Mouse (Mus musculus) v-Abl transformed pro-B cells (cell line): Measurements from ENCODE around the gene Bcl2l12.

Source experiments
- in situ Hi-C, 2 experiments: fragments of 400-800 bp; cut with MboI; formaldehyde crosslinking; loops; one replicate each; pipeline ENCODE4 v1.15.1; 2025; ENCODE audit not compliant: unreplicated experiment in 2 of 2

Bcl2l12 gene

GRCm38 (mm10) chr7:45020225-45020624, 21.7 kb upstream of the Bcl2l12 start:
- in situ Hi-C loops, result loop anchor here (25.0 kb wide), 2 partner anchors 692 to 892 kb away; partner anchors contain the start of genes Ccdc114 (in 1 of the 2), Dbp (in 1 of the 2), Emp3 (in 1 of the 2) and Fam83e (in 1 of the 2)

DNA sequence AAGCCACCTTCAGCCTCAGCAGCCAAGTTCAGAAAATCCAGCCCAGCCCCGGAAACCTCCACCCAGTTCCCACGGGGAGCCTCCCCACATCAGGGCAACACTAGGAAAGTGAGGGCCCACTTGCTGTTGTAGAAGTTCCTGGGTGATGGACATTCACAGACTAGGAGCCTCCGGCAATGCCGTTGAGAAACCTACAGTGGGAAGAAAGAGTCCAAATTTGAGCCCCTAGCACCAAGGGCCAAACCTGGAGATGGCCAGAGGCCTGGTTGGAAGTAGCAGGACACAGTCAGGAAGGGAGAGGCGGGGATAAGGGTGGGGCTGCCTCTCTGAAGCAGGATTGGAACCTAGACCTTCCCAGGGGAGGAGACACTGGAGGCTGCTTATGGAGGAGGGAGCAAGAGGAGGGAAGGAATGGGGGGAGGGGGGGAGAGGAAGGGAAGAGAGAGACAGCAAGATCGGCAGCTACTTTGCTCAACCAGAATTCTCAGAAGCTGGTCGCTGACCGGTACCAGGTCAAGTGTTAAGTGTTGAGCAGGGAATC, 20.6 kb upstream of the Bcl2l12 start:
- in situ Hi-C loops, result loop anchor here (25.0 kb wide), 2 partner anchors 693 to 893 kb away; partner anchors contain the start of genes Ccdc114 (in 1 of the 2), Dbp (in 1 of the 2), Emp3 (in 1 of the 2) and Fam83e (in 1 of the 2)

- in situ Hi-C loops, result loop anchor here (25.0 kb wide), 2 partner anchors 695 to 895 kb away; partner anchors contain the start of genes Ccdc114 (in 1 of the 2), Dbp (in 1 of the 2), Emp3 (in 1 of the 2) and Fam83e (in 1 of the 2)
Observed at GRCm38 (mm10) chr7:45017242-45018061, 18.9 kb upstream of the Bcl2l12 start, which contains the start of gene Rras. Gene Rras, plus strand, starts transcription at chr7:45017961.

- in situ Hi-C loops, result loop anchor here (25.0 kb wide), 2 partner anchors 696 to 896 kb away; partner anchors contain the start of genes Ccdc114 (in 1 of the 2), Dbp (in 1 of the 2), Emp3 (in 1 of the 2) and Fam83e (in 1 of the 2)
Observed at GRCm38 (mm10) chr7:45016761-45017160, 18.2 kb upstream of the Bcl2l12 start.

DNA sequence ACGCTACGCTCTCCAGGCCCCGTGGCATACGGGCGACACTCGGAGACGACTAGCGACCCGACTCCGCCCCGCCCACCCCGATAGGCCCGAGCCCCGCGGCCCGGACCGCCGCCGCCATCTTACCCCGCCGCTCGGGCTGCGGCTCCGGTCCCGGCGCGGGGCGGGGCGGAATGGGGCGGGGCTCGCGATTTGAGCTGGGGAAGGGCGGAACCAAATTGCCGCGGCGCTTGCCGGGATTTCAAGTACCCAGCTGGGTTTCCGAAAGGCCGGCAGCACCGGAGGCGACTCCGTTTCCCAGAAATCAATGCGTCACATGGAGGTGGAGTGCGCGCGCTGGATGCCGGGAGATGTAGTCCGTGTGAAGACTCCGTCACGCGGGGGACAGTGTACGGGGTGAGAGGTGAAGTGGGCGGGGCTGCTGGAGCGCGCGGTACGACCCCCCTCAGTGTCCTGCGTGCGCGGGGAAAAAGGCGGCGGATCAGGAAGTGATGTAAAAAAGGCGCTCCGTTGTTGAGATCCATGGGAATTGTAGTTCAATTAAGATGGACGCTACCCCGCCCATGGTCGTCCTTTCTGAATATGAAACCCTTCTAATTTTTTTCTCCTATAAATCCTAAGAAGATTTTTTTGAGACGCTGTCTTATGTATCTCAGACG, 17.6 kb upstream of the Bcl2l12 start, which contains the start of gene Scaf1:
Scaf1 (minus strand) TSS at position 407 of the 656 bp plus-strand sequence.
- in situ Hi-C loops, result loop anchor here (25.0 kb wide), 2 partner anchors 696 to 896 kb away; partner anchors contain the start of genes Ccdc114 (in 1 of the 2), Dbp (in 1 of the 2), Emp3 (in 1 of the 2) and Fam83e (in 1 of the 2)

GRCm38 (mm10) chr7:45015344-45015956, 16.9 kb upstream of the Bcl2l12 start:
- in situ Hi-C loops, result loop anchor here (25.0 kb wide), 2 partner anchors 697 to 897 kb away; partner anchors contain the start of genes Ccdc114 (in 1 of the 2), Dbp (in 1 of the 2), Emp3 (in 1 of the 2) and Fam83e (in 1 of the 2)

- in situ Hi-C loops, result loop anchor here (25.0 kb wide), 2 partner anchors 698 to 898 kb away; partner anchors contain the start of genes Ccdc114 (in 1 of the 2), Dbp (in 1 of the 2), Emp3 (in 1 of the 2) and Fam83e (in 1 of the 2)
Observed at GRCm38 (mm10) chr7:45014096-45014451, 15.6 kb upstream of the Bcl2l12 start.

- in situ Hi-C loops, result loop anchor here (25.0 kb wide), 2 partner anchors 699 to 899 kb away; partner anchors contain the start of genes Ccdc114 (in 1 of the 2), Dbp (in 1 of the 2), Emp3 (in 1 of the 2) and Fam83e (in 1 of the 2)
Observed at GRCm38 (mm10) chr7:45013366-45014095, 15.0 kb upstream of the Bcl2l12 start.

DNA sequence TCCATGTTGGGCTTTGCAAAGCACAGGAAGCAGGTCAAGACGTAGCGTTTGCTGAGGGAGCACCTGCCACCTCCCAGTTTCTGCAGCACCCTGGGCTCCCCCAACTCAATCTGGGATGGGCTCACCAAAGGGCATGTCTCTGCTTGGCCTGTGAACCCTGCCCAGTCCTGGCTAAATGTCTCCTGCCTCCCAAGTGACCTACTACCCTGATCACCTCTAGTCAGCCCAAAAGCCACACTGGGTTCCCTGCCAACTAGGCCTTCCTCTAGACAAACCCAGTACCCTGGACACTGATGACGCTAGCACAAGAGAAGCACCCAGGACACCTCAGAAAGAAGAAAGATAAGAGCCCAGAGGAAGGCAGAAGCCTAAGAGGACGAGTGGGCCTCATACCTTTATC, 14.3 kb upstream of the Bcl2l12 start:
- in situ Hi-C loops, result loop anchor here (25.0 kb wide), 2 partner anchors 699 to 899 kb away; partner anchors contain the start of genes Ccdc114 (in 1 of the 2), Dbp (in 1 of the 2), Emp3 (in 1 of the 2) and Fam83e (in 1 of the 2)

- in situ Hi-C loops, result loop anchor here (25.0 kb wide), 2 partner anchors 700 to 900 kb away; partner anchors contain the start of genes Ccdc114 (in 1 of the 2), Dbp (in 1 of the 2), Emp3 (in 1 of the 2) and Fam83e (in 1 of the 2)
Observed at GRCm38 (mm10) chr7:45012011-45012410, 13.5 kb upstream of the Bcl2l12 start.

- in situ Hi-C loops, result loop anchor here (25.0 kb wide), 2 partner anchors 704 to 904 kb away; partner anchors contain the start of genes Ccdc114 (in 1 of the 2), Dbp (in 1 of the 2), Emp3 (in 1 of the 2) and Fam83e (in 1 of the 2)
Observed at GRCm38 (mm10) chr7:45008411-45008810, 9.9 kb upstream of the Bcl2l12 start.

DNA sequence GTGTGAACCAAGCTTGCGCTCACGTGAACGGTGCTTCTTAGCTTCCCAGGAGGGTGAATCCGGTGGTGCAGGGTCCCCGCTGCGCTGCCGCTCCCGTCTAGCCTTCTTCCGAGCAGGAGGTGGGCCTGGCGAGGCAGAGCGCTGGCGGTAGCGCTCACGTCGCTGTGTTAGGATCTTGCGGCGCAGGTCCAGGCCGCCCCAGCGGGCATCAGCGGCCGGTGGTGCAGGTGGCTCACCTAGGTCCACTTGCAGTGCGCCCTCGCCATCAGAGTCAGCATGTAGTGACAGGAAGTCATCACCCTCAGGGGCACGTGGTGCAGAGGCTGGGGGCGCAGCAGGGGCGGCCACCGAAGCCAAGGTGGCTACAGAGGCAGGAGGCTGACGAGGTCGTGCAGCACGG, 9.3 kb upstream of the Bcl2l12 start:
- in situ Hi-C loops, result loop anchor here (25.0 kb wide), 2 partner anchors 704 to 904 kb away; partner anchors contain the start of genes Ccdc114 (in 1 of the 2), Dbp (in 1 of the 2), Emp3 (in 1 of the 2) and Fam83e (in 1 of the 2)

DNA sequence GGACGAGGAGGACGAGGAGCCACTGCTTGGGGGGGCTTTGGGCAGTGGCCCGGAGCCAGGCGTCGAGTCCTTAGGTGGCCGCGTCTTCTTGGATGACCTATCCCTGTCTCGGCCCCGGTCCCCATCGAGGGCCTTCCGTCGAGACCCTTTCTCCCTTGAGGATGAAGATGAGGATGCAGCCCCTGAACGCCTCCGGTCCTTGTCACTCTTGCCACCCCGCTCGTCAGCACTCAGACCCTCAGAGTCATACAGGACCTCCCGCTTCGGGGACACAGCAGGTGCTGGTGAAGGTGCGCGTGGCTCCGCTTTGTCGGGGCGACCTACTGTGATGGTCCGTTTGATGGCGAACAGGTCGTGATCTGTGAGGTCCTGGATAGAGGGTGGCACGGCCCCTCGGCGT, 8.6 kb upstream of the Bcl2l12 start:
- in situ Hi-C loops, result loop anchor here (25.0 kb wide), 2 partner anchors 705 to 905 kb away; partner anchors contain the start of genes Ccdc114 (in 1 of the 2), Dbp (in 1 of the 2), Emp3 (in 1 of the 2) and Fam83e (in 1 of the 2)

- in situ Hi-C loops, result loop anchor here (25.0 kb wide), 2 partner anchors 706 to 906 kb away; partner anchors contain the start of genes Ccdc114 (in 1 of the 2), Dbp (in 1 of the 2), Emp3 (in 1 of the 2) and Fam83e (in 1 of the 2)
Observed at GRCm38 (mm10) chr7:45006503-45006902, 8.0 kb upstream of the Bcl2l12 start.

GRCm38 (mm10) chr7:45005321-45005992, 6.9 kb upstream of the Bcl2l12 start:
- in situ Hi-C loops, result loop anchor here (25.0 kb wide), 2 partner anchors 707 to 907 kb away; partner anchors contain the start of genes Ccdc114 (in 1 of the 2), Dbp (in 1 of the 2), Emp3 (in 1 of the 2) and Fam83e (in 1 of the 2)

GRCm38 (mm10) chr7:45004546-45004945, 6.0 kb upstream of the Bcl2l12 start:
- in situ Hi-C loops, result loop anchor here (25.0 kb wide), 2 partner anchors 708 to 908 kb away; partner anchors contain the start of genes Ccdc114 (in 1 of the 2), Dbp (in 1 of the 2), Emp3 (in 1 of the 2) and Fam83e (in 1 of the 2)

- in situ Hi-C loops, result loop anchor here (25.0 kb wide), 2 partner anchors 710 to 910 kb away; partner anchors contain the start of genes Ccdc114 (in 1 of the 2), Dbp (in 1 of the 2), Emp3 (in 1 of the 2) and Fam83e (in 1 of the 2)
Observed at GRCm38 (mm10) chr7:45002440-45002839, 3.9 kb upstream of the Bcl2l12 start.
